Mouse (Mus musculus): ENCODE data around the gene Plxnb2. TPM values are rescaled to one million over a fixed set of nuclear protein-coding genes. Genes with fewer than 3 reads are reported as not detected.

The Plxnb2 gene
- polyA plus RNA-seq, 1 experiment from 2014 or later = 128 TPM

GRCm38 (mm10) chr15:89169431-89169830 lies 11.2 kb downstream of the Plxnb2 start:
- Histone ChIP-seq H3K9me3 (no peaks in the 10 kb centered on the region), H3K4me1 (peaks cover 57% of the 10 kb centered on the region), H3K27me3 (replicated peaks) (no peaks in the 10 kb centered on the region), H3K36me3 (peaks cover 37% of the 10 kb centered on the region), H3K27ac (peak overlapping the region; percentile 74), H3K4me2 (peak overlapping the region; percentile 29), H3K4me3 (replicated peaks) (no peak overlapping the region), H3K9ac (no peak overlapping the region)
- peak; percentile 77 for ATAC-seq (ENCODE audit: insufficient read depth, low FRiP score, low read depth)
- 13% methylated on average over 10 of the region's 10 CpGs for WGBS

GRCm38 (mm10) chr15:89168922-89169321 lies 11.7 kb downstream of the Plxnb2 start:
- peak overlapping the region; percentile 29 for H3K4me2 ChIP-seq
- H3K4me1 ChIP-seq = peaks cover 52% of the 10 kb centered on the region
- no peaks in the 10 kb centered on the region for H3K9me3 ChIP-seq
- H3K4me3 ChIP-seq (replicated peaks) = no peak overlapping the region
- H3K27me3 ChIP-seq (replicated peaks) = no peaks in the 10 kb centered on the region
- peak overlapping the region; percentile 74 for H3K27ac ChIP-seq
- H3K9ac ChIP-seq = no peak overlapping the region
- 39% methylated on average over 10 of the region's 10 CpGs for WGBS
- no peak for ATAC-seq (ENCODE audit: insufficient read depth, low FRiP score, low read depth)
- H3K36me3 ChIP-seq = peaks cover 42% of the 10 kb centered on the region

GRCm38 (mm10) chr15:89165478-89165877 lies 15.1 kb downstream of the Plxnb2 start:
- Histone ChIP-seq H3K9me3 (no peaks in the 10 kb centered on the region), H3K4me2 (no peak overlapping the region), H3K4me1 (peaks cover 21% of the 10 kb centered on the region), H3K36me3 (peaks cover 74% of the 10 kb centered on the region), H3K27me3 (replicated peaks) (no peaks in the 10 kb centered on the region), H3K27ac (no peak overlapping the region), H3K4me3 (replicated peaks) (no peak overlapping the region), H3K9ac (no peak overlapping the region)
- 94% methylated on average over 12 of the region's 12 CpGs for WGBS
- ATAC-seq (ENCODE audit: insufficient read depth, low FRiP score, low read depth) = no peak

GRCm38 (mm10) chr15:89161397-89161796 lies 19.2 kb downstream of the Plxnb2 start:
- 65% methylated on average over 9 of the region's 9 CpGs for WGBS
- no peak overlapping the region for H3K27ac ChIP-seq
- ATAC-seq (ENCODE audit: insufficient read depth, low FRiP score, low read depth) = 0 out of 2 replicates have a peak, but pooled peaks have one; percentile 32
- H3K4me2 ChIP-seq = no peak overlapping the region
- no peak overlapping the region for H3K4me3 ChIP-seq (replicated peaks)
- 0 out of 2 replicates have a peak, but pooled peaks cover 2% of the 10 kb centered on the region for H3K4me1 ChIP-seq
- H3K9me3 ChIP-seq = no peaks in the 10 kb centered on the region
- no peaks in the 10 kb centered on the region for H3K27me3 ChIP-seq (replicated peaks)
- no peak overlapping the region for H3K9ac ChIP-seq
- peaks cover 95% of the 10 kb centered on the region for H3K36me3 ChIP-seq

GRCm38 (mm10) chr15:89158516-89158915 lies 22.1 kb downstream of the Plxnb2 start:
- no peak for ATAC-seq (ENCODE audit: insufficient read depth, low FRiP score, low read depth)

GRCm38 (mm10) chr15:89157954-89158353 lies 22.6 kb downstream of the Plxnb2 start:
- Histone ChIP-seq H3K4me3 (replicated peaks) (no peak overlapping the region), H3K27me3 (replicated peaks) (no peaks in the 10 kb centered on the region), H3K4me2 (no peak overlapping the region), H3K4me1 (0 out of 2 replicates have a peak, but pooled peaks cover 2% of the 10 kb centered on the region), H3K9ac (no peak overlapping the region), H3K9me3 (no peaks in the 10 kb centered on the region), H3K27ac (no peak overlapping the region), H3K36me3 (peaks cover 79% of the 10 kb centered on the region)
- ATAC-seq (ENCODE audit: insufficient read depth, low FRiP score, low read depth) = 0 out of 2 replicates have a peak, but pooled peaks have one; percentile 15
- 49% methylated on average over 7 of the region's 7 CpGs for WGBS

More at GRCm38 (mm10) chr15:89158516-89158915, 22.1 kb downstream of the Plxnb2 start:
- Histone ChIP-seq H3K27ac (no peak overlapping the region), H3K4me2 (no peak overlapping the region), H3K9ac (no peak overlapping the region), H3K9me3 (no peaks in the 10 kb centered on the region), H3K4me3 (replicated peaks) (no peak overlapping the region), H3K27me3 (replicated peaks) (no peaks in the 10 kb centered on the region), H3K36me3 (peaks cover 84% of the 10 kb centered on the region), H3K4me1 (0 out of 2 replicates have a peak, but pooled peaks cover 2% of the 10 kb centered on the region)
- WGBS = 94% methylated on average over 16 of the region's 16 CpGs

GRCm38 (mm10) chr15:89152312-89152711 lies 28.3 kb downstream of the Plxnb2 start:
- H3K9me3 ChIP-seq = no peaks in the 10 kb centered on the region
- peaks cover 19% of the 10 kb centered on the region for H3K4me1 ChIP-seq
- H3K27me3 ChIP-seq (replicated peaks) = peaks cover 24% of the 10 kb centered on the region
- H3K9ac ChIP-seq = no peak overlapping the region
- ATAC-seq (ENCODE audit: insufficient read depth, low FRiP score, low read depth) = no peak
- H3K36me3 ChIP-seq = peaks cover 26% of the 10 kb centered on the region
- H3K4me2 ChIP-seq = no peak overlapping the region
- no peak overlapping the region for H3K27ac ChIP-seq
- no peak overlapping the region for H3K4me3 ChIP-seq (replicated peaks)

- Histone ChIP-seq H3K4me2 (peak overlapping the region; percentile 93), H3K4me1 (peaks cover 29% of the 10 kb centered on the region), H3K27ac (no peak overlapping the region), H3K27me3 (replicated peaks) (peaks cover 45% of the 10 kb centered on the region), H3K9ac (no peak overlapping the region; the same call in 1 of the 2 replicates), H3K9me3 (no peaks in the 10 kb centered on the region), H3K4me3 (replicated peaks) (peak overlapping the region; percentile 63), H3K36me3 (peaks cover 3% of the 10 kb centered on the region; the same call in 1 of the 2 replicates)
- no peak for ATAC-seq (ENCODE audit: insufficient read depth, low FRiP score, low read depth)
- 4% methylated on average over 13 of the region's 13 CpGs for WGBS
Observed at GRCm38 (mm10) chr15:89150041-89150390, 30.6 kb downstream of the Plxnb2 start.

GRCm38 (mm10) chr15:89149271-89150040 lies 31.1 kb downstream of the Plxnb2 start, which contains the start of gene Mapk11:
Gene Mapk11 (minus strand): TSS chr15:89149628.
- H3K27ac ChIP-seq = no peak within 1 kb of the TSS
- peaks cover 29% of the 10 kb centered on the region for H3K4me1 ChIP-seq
- peak within 1 kb of the TSS; percentile 18; the same call in 1 of the 2 replicates for H3K9ac ChIP-seq
- H3K4me3 ChIP-seq (replicated peaks) = peak within 1 kb of the TSS; percentile 63
- peak; percentile 36; the same call in 1 of the 2 replicates for ATAC-seq (ENCODE audit: insufficient read depth, low FRiP score, low read depth)
- 1% methylated on average over 59 of the region's 61 CpGs for WGBS
- peak within 1 kb of the TSS; percentile 93 for H3K4me2 ChIP-seq
- H3K9me3 ChIP-seq = no peaks in the 10 kb centered on the region
- no peaks in the 10 kb centered on the region for H3K36me3 ChIP-seq
- H3K27me3 ChIP-seq (replicated peaks) = peaks cover 50% of the 10 kb centered on the region

- ATAC-seq (ENCODE audit: insufficient read depth, low FRiP score, low read depth) = no peak
- no peaks in the 10 kb centered on the region for H3K9me3 ChIP-seq
- peak overlapping the region; percentile 18; the same call in 1 of the 2 replicates for H3K9ac ChIP-seq
- no peak overlapping the region for H3K27ac ChIP-seq
- H3K4me2 ChIP-seq = peak overlapping the region; percentile 93
- H3K27me3 ChIP-seq (replicated peaks) = peaks cover 55% of the 10 kb centered on the region
- peak overlapping the region; percentile 63 for H3K4me3 ChIP-seq (replicated peaks)
- H3K4me1 ChIP-seq = peaks cover 29% of the 10 kb centered on the region
- 7% methylated on average over 25 of the region's 25 CpGs for WGBS
- no peaks in the 10 kb centered on the region for H3K36me3 ChIP-seq
Observed at GRCm38 (mm10) chr15:89148496-89149270, 31.9 kb downstream of the Plxnb2 start.

GRCm38 (mm10) chr15:89147895-89148294 lies 32.7 kb downstream of the Plxnb2 start:
- H3K4me3 ChIP-seq (replicated peaks) = no peak overlapping the region
- H3K4me1 ChIP-seq = peaks cover 29% of the 10 kb centered on the region
- H3K36me3 ChIP-seq = no peaks in the 10 kb centered on the region
- H3K9me3 ChIP-seq = no peaks in the 10 kb centered on the region
- H3K4me2 ChIP-seq = peak overlapping the region; percentile 93; the same call in 1 of the 2 replicates
- H3K27me3 ChIP-seq (replicated peaks) = peaks cover 55% of the 10 kb centered on the region
- no peak for ATAC-seq (ENCODE audit: insufficient read depth, low FRiP score, low read depth)
- H3K9ac ChIP-seq = no peak overlapping the region
- H3K27ac ChIP-seq = no peak overlapping the region
- WGBS = 68% methylated on average over 4 of the region's 4 CpGs

- H3K36me3 ChIP-seq = no peaks in the 10 kb centered on the region
- 25% methylated on average over 10 of the region's 10 CpGs for WGBS
- H3K27me3 ChIP-seq (replicated peaks) = peaks cover 59% of the 10 kb centered on the region
- no peak overlapping the region for H3K4me3 ChIP-seq (replicated peaks)
- H3K4me2 ChIP-seq = no peak overlapping the region
- H3K9me3 ChIP-seq = no peaks in the 10 kb centered on the region
- no peak overlapping the region for H3K9ac ChIP-seq
- peaks cover 29% of the 10 kb centered on the region for H3K4me1 ChIP-seq
- no peak for ATAC-seq (ENCODE audit: insufficient read depth, low FRiP score, low read depth)
- no peak overlapping the region for H3K27ac ChIP-seq
Observed at GRCm38 (mm10) chr15:89147456-89147855, 33.1 kb downstream of the Plxnb2 start.

All from stomach, embryonic 15.5 days (tissue).